Mouse (Mus musculus): Measurements from ENCODE around the gene Ccnf.

Ccnf gene

DNA sequence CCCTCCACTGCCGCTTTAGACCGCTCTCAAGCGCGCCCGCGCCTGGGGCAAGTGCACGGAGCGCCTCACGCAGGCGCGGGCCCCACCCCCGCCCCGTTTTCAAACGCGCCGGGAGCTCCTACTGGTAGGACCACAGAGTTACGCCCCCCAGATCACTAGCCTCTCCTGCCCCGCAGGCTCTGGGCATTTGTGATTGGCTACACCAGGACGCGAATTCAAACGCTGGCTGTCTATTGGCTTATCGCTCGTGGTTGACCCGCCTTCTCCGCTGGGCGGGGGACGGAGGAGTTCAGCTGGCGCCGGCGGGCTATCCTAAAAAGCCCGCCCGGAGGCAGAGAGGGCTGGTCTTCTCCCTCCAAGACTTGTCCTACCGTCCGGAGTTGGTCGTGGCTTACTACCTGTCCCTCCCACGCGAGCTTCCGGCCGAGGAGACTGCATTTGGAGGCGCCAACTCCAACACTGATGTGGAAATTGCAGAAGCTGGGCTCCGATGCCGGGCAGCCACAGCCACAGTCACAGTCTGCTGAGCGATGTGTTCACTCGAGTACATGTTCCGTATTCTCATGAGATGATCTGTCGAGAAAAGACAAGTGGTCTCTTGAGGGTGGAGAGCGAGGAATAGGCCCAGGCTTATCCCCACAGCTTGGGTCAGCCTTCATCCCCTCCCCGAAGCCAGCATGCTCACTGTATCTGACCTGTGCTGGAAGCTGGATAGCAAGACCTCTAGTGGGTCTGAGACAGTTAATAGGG lies at the start of gene Ccnf:
Gene Ccnf, minus strand, starts transcription at position 165 of the 750 bp plus-strand sequence.
- ChIA-PET POLR2A (interaction anchor here (0.5 to 9.4 kb wide), 171 partner anchors 9 to 645 kb away, joined by 3 to 165 read pairs (median 4); partner anchors contain the start of genes Abca3 (in 4 of the 4), Amdhd2 (in 3 of the 4), Ntn3 (in 3 of the 4) and Pdpk1 (in 3 of the 4)), CTCF (interaction anchor here in 3 of 4 experiments (0.5 to 1.7 kb wide), 28 partner anchors 8 to 1672 kb away, joined by 3 to 9 read pairs (median 3); partner anchors contain the start of genes Abca3 (in 2 of the 3), Tedc2 (in 2 of the 3), Mlst8 (in 1 of the 3) and Pdpk1 (in 1 of the 3))

DNA sequence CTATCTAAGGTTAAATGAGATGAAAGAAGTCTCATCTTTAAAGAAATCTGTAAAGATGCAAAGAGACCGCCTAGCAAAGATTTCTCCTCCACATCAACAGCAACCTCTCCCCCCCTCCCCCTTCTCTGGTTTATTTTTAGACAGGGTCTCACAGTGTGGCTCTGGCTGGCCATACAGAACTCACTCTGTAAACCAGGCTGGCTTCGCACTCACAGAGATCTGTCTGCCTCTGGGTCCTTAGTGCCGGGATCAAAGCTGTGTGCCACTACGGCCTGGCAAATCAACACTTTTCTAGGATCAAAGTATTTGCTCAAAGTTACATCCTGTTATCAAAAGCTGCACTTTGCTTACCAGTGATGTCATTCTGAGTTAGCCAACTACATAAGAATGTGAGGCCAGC lies 49.4 kb upstream of the Ccnf start:
- ChIA-PET POLR2A (interaction anchor here in 1 of 4 experiments (2.1 kb wide), 1 partner anchor 10 kb away, joined by 6 read pairs; no protein-coding TSS in a partner anchor), CTCF (interaction anchor here in 1 of 4 experiments (0.9 kb wide), 1 partner anchor 135 kb away, joined by 3 read pairs; no protein-coding TSS in a partner anchor)

DNA sequence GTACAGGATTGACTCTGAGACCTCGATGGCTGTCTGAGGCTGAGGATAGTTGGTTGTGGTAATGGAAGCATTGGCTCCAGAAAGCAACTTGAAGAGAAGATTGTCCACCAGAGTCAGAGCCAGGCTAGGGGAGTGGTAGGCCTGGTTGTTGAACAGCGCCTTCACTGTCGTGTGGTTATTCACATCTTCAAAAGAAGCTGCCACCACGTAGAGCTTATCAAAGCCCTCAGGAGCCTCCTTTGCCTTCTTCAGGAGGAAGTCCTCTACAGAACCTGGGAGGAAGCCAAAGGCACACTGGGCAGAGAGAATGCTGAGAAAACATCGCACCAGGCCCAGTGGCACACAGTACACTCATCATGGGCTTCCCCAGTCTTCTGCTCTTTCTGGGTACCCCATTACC lies 38.1 kb upstream of the Ccnf start:
- CTCF ChIA-PET = no interaction called here

DNA sequence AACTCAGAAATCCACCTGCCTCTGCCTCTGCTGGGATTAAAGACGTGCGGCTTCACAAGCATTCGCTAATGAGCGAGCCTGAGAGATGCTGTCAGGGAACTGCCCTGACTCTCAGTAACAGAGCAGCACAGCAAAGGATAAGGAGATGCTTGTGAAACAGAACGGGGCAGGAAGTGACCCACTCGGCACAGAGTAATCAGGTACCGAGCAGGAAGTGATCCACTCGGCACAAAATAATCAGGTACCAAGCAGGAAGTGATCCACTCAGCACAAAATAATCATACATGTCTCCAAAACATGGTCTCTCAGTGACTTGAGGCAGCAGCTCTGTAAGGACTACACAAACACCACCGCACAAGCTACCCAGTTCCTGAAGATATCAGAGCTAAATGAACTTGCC lies 37.2 kb upstream of the Ccnf start:
- ChIA-PET POLR2A (interaction anchor here in 3 of 4 experiments (0.6 to 1.7 kb wide), 3 partner anchors 37 to 151 kb away, joined by 3 to 6 read pairs (median 4); partner anchors contain the start of gene Ccnf (in 2 of the 3)), CTCF (interaction anchor here in 1 of 4 experiments (0.6 kb wide), 1 partner anchor 21 kb away, joined by 3 read pairs; no protein-coding TSS in a partner anchor)

More for the DNA sequence above, 38.1 kb upstream of the Ccnf start:
- POLR2A ChIA-PET = interaction anchor here in 1 of 4 experiments (1.2 kb wide), 1 partner anchor 38 kb away, joined by 4 read pairs; the partner anchor contains the start of gene Ccnf

DNA sequence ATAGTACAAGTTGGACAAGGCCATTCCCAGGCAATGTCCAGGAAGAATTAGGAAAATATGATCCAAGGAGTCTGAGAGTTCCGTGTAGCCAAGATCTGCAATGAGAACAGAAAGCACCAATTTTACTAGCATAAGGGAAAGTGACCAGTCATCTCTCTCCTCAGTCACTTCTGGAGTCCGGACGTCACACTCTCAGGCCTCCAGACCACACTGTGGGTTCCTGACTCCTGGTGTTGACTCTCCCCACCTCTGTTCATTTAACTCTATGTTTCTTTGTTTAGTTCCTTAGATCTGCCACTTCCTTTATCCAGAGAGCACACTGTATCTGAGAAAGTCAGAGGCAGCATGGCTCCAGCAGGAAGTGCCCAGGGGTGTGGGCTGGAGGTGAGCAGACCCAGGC lies 34.4 kb upstream of the Ccnf start:
- ChIA-PET CTCF (no interaction called here), POLR2A (no interaction called here)

DNA sequence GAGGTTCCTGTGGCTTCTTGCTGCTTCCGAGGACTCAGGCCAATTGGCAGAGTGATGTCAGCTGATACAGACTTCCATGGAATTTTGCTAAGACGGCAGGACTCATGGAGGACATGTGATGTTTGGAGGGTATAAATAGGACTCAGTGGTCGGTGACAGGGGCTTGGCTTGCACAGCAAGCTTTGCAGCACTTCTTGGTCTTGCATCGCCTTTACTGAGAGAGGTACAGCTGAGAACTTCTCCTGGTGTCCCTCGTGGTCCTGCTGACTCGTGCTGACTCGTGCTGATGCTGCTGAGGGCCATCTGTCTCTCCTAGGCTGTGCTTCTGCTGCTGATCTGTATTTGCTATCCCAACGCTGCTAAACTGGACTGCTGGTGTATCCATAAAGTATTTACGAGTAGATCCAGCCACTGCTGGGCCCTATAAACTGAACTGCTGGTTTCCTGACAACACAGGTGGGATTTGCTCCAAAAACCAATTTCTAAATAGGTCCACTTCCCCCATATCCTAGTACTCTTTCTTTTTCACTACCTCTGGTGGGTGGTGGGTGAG lies 32.1 kb upstream of the Ccnf start:
- CTCF ChIA-PET = interaction anchor here in 1 of 4 experiments (1.3 kb wide), 1 partner anchor 110 kb away, joined by 5 read pairs; no protein-coding TSS in a partner anchor
- POLR2A ChIA-PET = interaction anchor here in 2 of 4 experiments (0.6 to 1.7 kb wide), 2 partner anchors 32 to 142 kb away, joined by 3 to 5 read pairs; partner anchors contain the start of gene Ccnf (in 1 of the 2)

DNA sequence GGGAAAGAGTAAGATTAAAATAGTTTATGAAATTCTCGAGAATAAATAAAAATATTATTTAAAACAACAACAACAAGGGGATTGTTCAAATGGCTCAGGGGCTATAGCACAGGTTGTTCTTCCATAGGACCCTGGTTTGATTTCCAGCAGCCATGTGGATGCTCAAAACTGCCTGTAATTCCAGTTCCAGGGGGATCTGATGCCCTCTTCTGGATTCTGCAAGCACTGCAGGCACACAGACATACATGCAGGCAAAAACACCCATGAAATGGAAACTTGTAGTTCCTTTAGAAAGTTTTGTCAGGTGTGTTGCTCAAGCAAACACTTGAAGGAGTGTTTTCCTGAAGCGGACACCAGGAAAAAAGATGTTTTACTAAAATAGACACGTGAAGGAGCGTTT lies 31.4 kb upstream of the Ccnf start:
- POLR2A ChIA-PET = interaction anchor here in 3 of 4 experiments (0.5 to 1.7 kb wide), 4 partner anchors 31 to 987 kb away, joined by 3 to 5 read pairs (median 3); partner anchors contain the start of gene Ccnf (in 1 of the 3)
- CTCF ChIA-PET = interaction anchor here in 2 of 4 experiments (0.6 to 1.3 kb wide), 4 partner anchors 31 to 131 kb away, joined by 3 to 7 read pairs (median 4); partner anchors contain the start of gene Ccnf (in 1 of the 2)

DNA sequence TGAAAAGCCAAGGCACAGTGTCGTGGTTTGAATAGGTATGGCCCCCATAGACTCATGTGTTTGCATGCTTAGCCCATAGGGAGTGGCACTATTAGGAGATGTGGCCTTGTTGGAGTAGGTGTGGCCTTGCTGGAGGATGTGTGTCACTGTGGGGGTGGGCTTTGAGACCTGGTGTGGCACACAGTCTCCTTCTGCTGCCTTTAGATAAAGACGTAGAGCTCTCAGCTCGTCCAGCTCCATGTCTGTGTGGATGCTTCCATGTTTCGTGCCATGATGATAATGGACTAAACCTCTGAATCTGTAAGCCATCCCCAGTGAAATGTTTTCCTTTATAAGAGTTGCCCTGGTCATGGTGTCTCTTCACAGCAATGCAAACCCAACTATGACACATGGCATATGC lies 28.6 kb upstream of the Ccnf start:
- ChIA-PET POLR2A (interaction anchor here in 1 of 4 experiments (0.7 to 1.6 kb wide), 5 partner anchors 11 to 251 kb away, joined by 3 to 5 read pairs (median 3); no protein-coding TSS in a partner anchor), CTCF (interaction anchor here in 1 of 4 experiments (0.6 kb wide), 1 partner anchor 94 kb away, joined by 4 read pairs; no protein-coding TSS in a partner anchor)

DNA sequence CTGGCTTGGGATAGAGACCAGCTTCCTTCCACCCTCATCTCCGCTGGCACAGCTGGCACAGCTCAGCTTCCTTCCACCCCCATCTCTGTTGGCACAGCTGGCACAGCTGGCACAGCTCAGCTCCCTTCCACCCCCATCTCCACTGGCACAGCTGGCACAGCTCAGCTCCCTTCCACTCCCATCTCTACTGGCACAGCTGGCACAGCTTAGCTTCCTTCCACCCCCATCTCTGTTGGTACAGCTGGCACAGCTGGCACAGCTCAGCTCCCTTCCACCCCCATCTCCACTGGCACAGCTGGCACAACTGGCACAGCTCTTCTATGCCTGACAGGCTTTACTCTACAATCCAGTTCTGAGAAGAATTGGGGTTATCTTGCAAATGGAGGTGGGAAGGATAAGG lies 15.8 kb upstream of the Ccnf start:
- POLR2A ChIA-PET = interaction anchor here in 2 of 4 experiments (0.6 to 2.9 kb wide), 6 partner anchors 13 to 261 kb away, joined by 3 to 12 read pairs (median 4); partner anchors contain the start of genes Ccnf (in 1 of the 2) and Traf7 (in 1 of the 2)
- CTCF ChIA-PET = interaction anchor here in 2 of 4 experiments (0.5 to 1.1 kb wide), 2 partner anchors 8 to 18 kb away, joined by 4 to 5 read pairs; no protein-coding TSS in a partner anchor

DNA sequence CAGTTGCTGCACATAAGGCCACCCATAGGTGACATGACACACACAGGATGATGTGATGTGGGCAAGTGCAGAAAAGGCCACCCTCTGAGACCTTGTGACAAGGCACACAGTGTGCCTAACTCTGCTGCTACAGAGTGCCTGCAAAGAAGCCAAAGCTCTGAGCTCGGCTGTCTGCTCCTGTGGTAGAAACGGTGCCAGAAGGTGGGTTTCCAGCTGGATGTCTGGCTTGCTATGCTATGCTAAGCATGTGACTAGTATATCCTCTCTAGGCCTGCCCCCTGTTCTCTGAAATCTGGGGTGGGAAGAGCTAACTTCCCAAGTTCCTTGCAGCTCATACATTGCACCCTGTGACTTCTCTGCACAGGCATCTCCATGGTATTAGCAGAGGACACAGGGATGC lies 13.5 kb upstream of the Ccnf start:
- ChIA-PET CTCF (interaction anchor here in 3 of 4 experiments (0.7 to 2.0 kb wide), 5 partner anchors 13 to 1133 kb away, joined by 3 to 8 read pairs (median 4); partner anchors contain the start of genes Abca3 (in 1 of the 3) and Ccnf (in 1 of the 3)), POLR2A (interaction anchor here (0.6 to 7.6 kb wide), 11 partner anchors 13 to 263 kb away, joined by 3 to 56 read pairs (median 3); partner anchors contain the start of genes Ccnf (in 4 of the 4), Abca3 (in 1 of the 4), Atp6v0c (in 1 of the 4) and Traf7 (in 1 of the 4))

DNA sequence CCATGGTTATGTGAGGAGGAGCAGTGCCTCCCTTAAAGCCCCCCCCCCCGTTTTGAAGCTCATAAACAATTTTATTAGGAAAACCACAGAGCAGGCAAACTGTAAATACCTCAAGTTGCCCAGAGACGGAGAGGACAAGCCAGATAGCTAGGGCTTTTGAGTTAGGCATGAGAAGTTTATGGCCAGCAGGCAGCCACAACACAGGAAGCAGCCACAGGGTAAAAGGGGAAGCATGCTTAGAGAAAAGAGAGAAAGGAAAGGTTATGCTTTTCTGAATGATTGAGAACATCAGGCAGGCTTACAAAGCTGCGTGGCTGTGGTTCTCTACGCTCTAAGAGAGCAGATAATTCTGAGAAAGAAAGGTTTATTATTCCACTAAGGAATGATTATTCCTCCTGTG lies 9.2 kb upstream of the Ccnf start:
- ChIA-PET CTCF (interaction anchor here in 1 of 4 experiments (0.7 kb wide), 2 partner anchors 220 to 232 kb away, joined by 8 to 16 read pairs; no protein-coding TSS in a partner anchor), POLR2A (interaction anchor here in 2 of 4 experiments (0.6 to 7.6 kb wide), 8 partner anchors 8 to 216 kb away, joined by 3 to 56 read pairs (median 3); partner anchors contain the start of gene Ccnf (in 2 of the 2))

DNA sequence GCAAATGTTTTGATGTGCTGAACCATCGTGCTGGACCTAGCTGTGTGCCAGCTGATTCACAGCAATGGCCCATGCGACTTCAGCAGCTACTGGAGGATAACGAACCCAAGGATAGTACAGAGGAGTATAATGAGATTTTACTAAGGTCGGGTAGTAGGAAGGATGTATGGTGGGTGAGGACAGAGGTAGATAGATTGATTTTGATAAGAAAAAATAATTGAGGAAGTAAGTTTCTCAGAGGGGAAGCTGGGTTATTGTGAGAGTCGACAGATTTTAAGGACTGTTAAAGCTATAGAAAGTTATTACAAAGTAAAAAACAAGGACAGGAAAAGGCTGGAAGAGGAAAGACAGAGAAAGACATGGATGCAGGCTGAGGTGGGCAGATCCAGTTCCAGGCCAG lies 8.4 kb upstream of the Ccnf start:
- CTCF ChIA-PET = interaction anchor here in 2 of 4 experiments (0.6 to 1.3 kb wide), 2 partner anchors 9 to 1216 kb away, joined by 3 read pairs; partner anchors contain the start of gene Ccnf (in 1 of the 2)
- POLR2A ChIA-PET = interaction anchor here in 3 of 4 experiments (0.5 to 7.6 kb wide), 10 partner anchors 9 to 156 kb away, joined by 3 to 56 read pairs (median 3); partner anchors contain the start of gene Ccnf (in 1 of the 3)

DNA sequence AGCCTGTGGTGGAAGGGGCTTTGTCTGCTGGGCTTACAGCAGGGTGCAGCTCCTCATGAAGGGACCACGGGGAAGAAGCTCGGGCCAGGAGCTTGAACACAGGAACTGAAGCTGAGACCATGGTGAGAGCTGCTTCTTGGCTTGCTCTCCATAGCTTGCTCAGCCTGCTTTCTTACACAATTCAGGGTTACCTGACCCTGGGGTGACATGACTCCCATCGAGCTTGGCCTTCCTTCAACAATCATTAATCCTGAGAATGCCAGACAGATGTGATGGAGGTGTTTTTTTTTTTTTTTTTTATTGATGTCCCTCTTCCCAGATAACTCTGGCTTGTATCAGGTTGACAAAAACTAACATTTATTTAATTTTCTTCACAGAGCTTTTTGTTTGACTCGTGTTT lies 7.7 kb upstream of the Ccnf start:
- CTCF ChIA-PET = interaction anchor here in 3 of 4 experiments (0.6 to 1.3 kb wide), 6 partner anchors 8 to 1273 kb away, joined by 3 to 6 read pairs (median 3); partner anchors contain the start of genes Abca3 (in 1 of the 3) and Ccnf (in 1 of the 3)
- POLR2A ChIA-PET = interaction anchor here in 3 of 4 experiments (0.5 to 7.6 kb wide), 18 partner anchors 8 to 252 kb away, joined by 3 to 56 read pairs (median 4); partner anchors contain the start of gene Ccnf (in 1 of the 3)

DNA sequence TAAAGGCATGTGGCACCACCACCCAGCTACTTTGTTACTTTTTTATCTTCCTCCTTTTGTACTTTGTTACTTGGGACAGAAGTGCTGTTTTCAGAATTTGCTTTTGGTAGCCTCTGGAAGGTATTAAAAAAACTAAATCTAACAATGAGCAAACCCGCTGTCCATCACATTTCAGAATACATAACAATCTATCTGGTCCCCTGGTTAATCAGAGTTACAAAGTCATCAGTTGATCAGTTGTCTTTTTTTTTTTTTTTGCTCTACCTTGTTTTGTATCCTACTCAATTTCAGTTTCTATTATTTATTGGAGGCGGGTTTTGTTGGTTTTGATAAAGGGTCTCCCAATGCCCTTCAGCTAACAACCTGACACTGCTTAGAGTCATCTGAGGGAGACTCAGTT lies 1.0 kb upstream of the Ccnf start:
- ChIA-PET CTCF (interaction anchor here in 2 of 4 experiments (1.3 to 1.7 kb wide), 4 partner anchors 8 to 119 kb away, joined by 3 to 7 read pairs (median 4); partner anchors contain the start of gene Abca3 (in 1 of the 2)), POLR2A (interaction anchor here in 3 of 4 experiments (0.6 to 9.4 kb wide), 58 partner anchors 9 to 625 kb away, joined by 3 to 165 read pairs (median 8); partner anchors contain the start of genes Abca3 (in 3 of the 3), Atp6v0c (in 2 of the 3), Mlst8 (in 2 of the 3) and Tedc2 (in 2 of the 3))

DNA sequence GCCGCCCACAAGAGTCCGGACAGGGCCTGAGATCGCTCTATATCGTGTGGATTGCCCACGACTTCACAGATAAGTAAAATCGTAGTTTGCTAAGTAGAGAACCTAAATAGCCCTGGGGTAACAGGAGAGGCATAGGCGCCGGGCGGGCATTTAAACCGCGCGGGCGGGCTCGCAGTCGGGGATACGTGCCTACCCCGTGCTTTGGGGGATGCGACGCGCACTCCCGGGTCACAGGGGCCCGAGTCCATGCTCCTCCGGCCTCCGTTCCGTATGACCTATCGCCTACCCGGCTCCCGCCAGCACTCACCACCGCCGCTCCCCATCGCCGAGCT lies 330 bp downstream of the Ccnf start:
- ChIA-PET POLR2A (interaction anchor here (0.5 to 9.4 kb wide), 162 partner anchors 8 to 646 kb away, joined by 3 to 165 read pairs (median 4); partner anchors contain the start of genes Abca3 (in 4 of the 4), Amdhd2 (in 3 of the 4), Ntn3 (in 3 of the 4) and Pdpk1 (in 3 of the 4)), CTCF (interaction anchor here in 3 of 4 experiments (0.5 to 1.7 kb wide), 25 partner anchors 9 to 1673 kb away, joined by 3 to 9 read pairs (median 3); partner anchors contain the start of genes Abca3 (in 2 of the 3), Tedc2 (in 2 of the 3), Mlst8 (in 1 of the 3) and Pdpk1 (in 1 of the 3))

DNA sequence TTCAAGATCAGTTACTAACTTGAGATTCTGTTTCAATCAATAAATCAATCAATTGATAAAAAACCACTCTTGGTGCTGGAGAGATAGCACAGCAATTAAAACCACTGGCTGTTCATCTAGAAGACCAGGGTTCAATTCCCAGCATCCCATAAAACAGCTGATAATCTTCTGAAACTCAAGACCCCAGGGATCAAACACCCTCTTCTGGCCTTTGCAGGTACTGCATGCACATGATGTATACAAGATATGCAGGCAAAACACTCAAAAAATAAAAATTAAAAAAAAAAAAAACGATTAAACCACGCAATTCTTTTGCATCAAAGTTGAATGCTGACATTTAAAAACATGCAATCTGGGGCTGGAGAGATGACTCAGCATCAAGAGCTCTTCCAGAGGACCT lies 2.6 kb downstream of the Ccnf start:
- POLR2A ChIA-PET = interaction anchor here in 3 of 4 experiments (0.7 to 9.4 kb wide), 27 partner anchors 12 to 199 kb away, joined by 3 to 165 read pairs (median 4); partner anchors contain the start of genes Tedc2 (in 3 of the 3), Atp6v0c (in 2 of the 3), Rnps1 (in 2 of the 3) and Abca3 (in 1 of the 3)
- CTCF ChIA-PET = interaction anchor here (0.6 to 2.0 kb wide), 23 partner anchors 9 to 879 kb away, joined by 3 to 8 read pairs (median 4); partner anchors contain the start of genes Abca3 (in 1 of the 4), E4f1 (in 1 of the 4) and Pgp (in 1 of the 4)

DNA sequence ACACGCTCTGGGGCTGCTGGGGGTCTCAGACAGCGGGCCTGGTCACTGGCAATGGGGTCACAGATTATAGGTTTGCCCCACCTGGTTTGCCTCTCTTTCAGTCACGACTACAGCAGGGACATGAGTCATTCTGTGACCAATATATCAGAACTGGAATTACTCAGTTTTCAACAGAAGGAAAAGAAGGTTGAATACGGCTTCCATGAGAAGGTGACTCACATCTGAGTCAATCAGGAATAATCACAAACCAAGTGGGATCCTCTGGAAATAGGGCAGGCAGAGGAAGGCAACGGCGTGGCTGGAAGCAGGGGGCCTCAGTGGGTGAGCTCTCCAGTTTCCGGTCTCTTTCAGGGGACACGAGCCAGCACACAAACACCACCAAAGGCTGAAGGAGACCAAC lies 7.2 kb downstream of the Ccnf start:
- CTCF ChIA-PET = interaction anchor here (0.6 to 1.4 kb wide), 8 partner anchors 8 to 274 kb away, joined by 3 to 5 read pairs (median 4); no protein-coding TSS in a partner anchor
- POLR2A ChIA-PET = interaction anchor here in 3 of 4 experiments (0.6 to 17.7 kb wide), 14 partner anchors 8 to 284 kb away, joined by 3 to 211 read pairs (median 4); partner anchors contain the start of genes Atp6v0c (in 1 of the 3), Tbc1d24 (in 1 of the 3), Tedc2 (in 1 of the 3) and Traf7 (in 1 of the 3)

Measured in embryonic stem cell, embryonic (primary cell).